Mouse (Mus musculus): ENCODE measurements around the gene Bnc2. TPM values are rescaled to one million over a fixed set of nuclear protein-coding genes. Genes with fewer than 3 reads are reported as not detected.

Gene Bnc2
- polyA plus RNA-seq, 1 experiment from 2014 or later: 34.6 TPM

DNA sequence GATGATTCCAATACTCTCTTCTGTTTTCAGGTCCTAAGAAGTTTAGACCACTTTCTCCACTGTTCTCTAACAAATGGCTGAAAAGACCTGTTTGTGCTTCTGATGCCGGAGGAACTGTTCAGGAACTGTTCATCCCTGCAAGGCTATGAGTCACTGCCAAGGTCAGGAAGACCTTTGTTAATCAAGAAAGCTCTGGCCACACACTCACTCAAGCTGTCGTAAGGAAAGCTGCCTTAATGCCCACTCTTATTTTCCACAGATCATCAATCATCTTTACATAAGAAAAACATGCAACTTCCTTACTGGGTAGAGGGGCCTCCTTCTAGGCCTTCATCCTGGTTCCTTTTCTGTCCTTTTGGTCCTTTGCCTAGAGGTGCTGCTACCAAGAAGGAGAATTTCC lies 322.4 kb downstream of the Bnc2 start:
- H3K27ac ChIP-seq (replicated peaks; ENCODE audit: low read depth, low read length): no peak overlapping the region
- 75% methylated on average over 2 of the region's 2 CpGs for WGBS
- no peak overlapping the region for H3K4me2 ChIP-seq (ENCODE audit: low read length)
- DNase-seq (no peak), ATAC-seq (ENCODE audit: low FRiP score, low TSS enrichment) (no peak)
- peaks cover 19% of the 10 kb centered on the region for H3K4me1 ChIP-seq (ENCODE audit: control insufficient read depth, insufficient read depth, low read length)
- H3K9ac ChIP-seq (replicated peaks; ENCODE audit: low read length): no peak overlapping the region
- no peaks in the 10 kb centered on the region for H3K27me3 ChIP-seq (ENCODE audit: control insufficient read depth, insufficient read depth, low read length)
- H3K4me3 ChIP-seq (replicated peaks; ENCODE audit: low read depth, low read length): no peak overlapping the region
- no peaks in the 10 kb centered on the region for H3K9me3 ChIP-seq (ENCODE audit: control insufficient read depth, low read length)
- no peaks in the 10 kb centered on the region for H3K36me3 ChIP-seq (ENCODE audit: control insufficient read depth, insufficient read depth, low read length)

GRCm38 (mm10) chr4:84349536-84349935 lies 325.5 kb downstream of the Bnc2 start:
- Histone ChIP-seq H3K4me2 (ENCODE audit: low read length) (no peak overlapping the region), H3K27me3 (ENCODE audit: control insufficient read depth, insufficient read depth, low read length) (no peaks in the 10 kb centered on the region), H3K9me3 (ENCODE audit: control insufficient read depth, low read length) (no peaks in the 10 kb centered on the region), H3K4me3 (replicated peaks; ENCODE audit: low read depth, low read length) (no peak overlapping the region), H3K9ac (replicated peaks; ENCODE audit: low read length) (no peak overlapping the region), H3K36me3 (ENCODE audit: control insufficient read depth, insufficient read depth, low read length) (no peaks in the 10 kb centered on the region), H3K4me1 (ENCODE audit: control insufficient read depth, insufficient read depth, low read length) (no peaks in the 10 kb centered on the region), H3K27ac (replicated peaks; ENCODE audit: low read depth, low read length) (no peak overlapping the region)
- ATAC-seq (ENCODE audit: low FRiP score, low TSS enrichment) (no peak), DNase-seq (no peak)
- 59% methylated on average over 5 of the region's 5 CpGs for WGBS

- no peak overlapping the region for H3K4me3 ChIP-seq (replicated peaks; ENCODE audit: low read depth, low read length)
- no peak for DNase-seq
- no peaks in the 10 kb centered on the region for H3K9me3 ChIP-seq (ENCODE audit: control insufficient read depth, low read length)
- H3K4me2 ChIP-seq (ENCODE audit: low read length): no peak overlapping the region
- no peak overlapping the region for H3K9ac ChIP-seq (replicated peaks; ENCODE audit: low read length)
- no peak for ATAC-seq (ENCODE audit: low FRiP score, low TSS enrichment)
- H3K27me3 ChIP-seq (ENCODE audit: control insufficient read depth, insufficient read depth, low read length): no peaks in the 10 kb centered on the region
- H3K36me3 ChIP-seq (ENCODE audit: control insufficient read depth, insufficient read depth, low read length): no peaks in the 10 kb centered on the region
- H3K27ac ChIP-seq (replicated peaks; ENCODE audit: low read depth, low read length): no peak overlapping the region
- WGBS: 78% methylated on average over 4 of the region's 4 CpGs
- H3K4me1 ChIP-seq (ENCODE audit: control insufficient read depth, insufficient read depth, low read length): no peaks in the 10 kb centered on the region
These were observed 335.9 kb downstream of the Bnc2 start for GRCm38 (mm10) chr4:84339172-84339571.

DNA sequence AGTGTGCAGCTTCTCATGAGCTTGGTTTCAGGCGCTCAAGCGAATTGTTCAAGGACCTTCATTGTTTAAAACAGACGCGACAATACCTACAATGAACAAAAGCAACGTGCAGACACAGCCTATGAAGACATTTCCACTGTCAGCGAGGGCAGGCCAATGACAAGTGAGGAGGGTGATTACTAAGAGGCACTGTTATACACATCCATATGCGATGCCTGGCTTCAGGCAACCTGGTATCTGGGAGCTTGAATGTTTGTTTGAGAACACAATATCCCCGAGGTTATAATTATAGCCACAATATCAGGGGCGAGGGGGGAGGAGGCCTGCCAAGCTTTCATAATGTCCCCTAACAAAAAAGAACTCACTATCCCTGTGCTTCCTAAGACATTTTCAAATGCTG lies 343.1 kb downstream of the Bnc2 start:
- no peak overlapping the region for H3K9ac ChIP-seq (replicated peaks; ENCODE audit: low read length)
- no peaks in the 10 kb centered on the region for H3K36me3 ChIP-seq (ENCODE audit: control insufficient read depth, insufficient read depth, low read length)
- H3K4me3 ChIP-seq (replicated peaks; ENCODE audit: low read depth, low read length): no peak overlapping the region
- H3K27me3 ChIP-seq (ENCODE audit: control insufficient read depth, insufficient read depth, low read length): 0 out of 2 replicates have a peak, but pooled peaks cover 8% of the 10 kb centered on the region
- H3K27ac ChIP-seq (replicated peaks; ENCODE audit: low read depth, low read length): no peak overlapping the region
- DNase-seq (peak; percentile 44), ATAC-seq (ENCODE audit: low FRiP score, low TSS enrichment) (peak; percentile 50; the same call in 1 of the 2 replicates)
- WGBS: 31% methylated on average over 9 of the region's 9 CpGs
- H3K9me3 ChIP-seq (ENCODE audit: control insufficient read depth, low read length): no peaks in the 10 kb centered on the region
- no peaks in the 10 kb centered on the region for H3K4me1 ChIP-seq (ENCODE audit: control insufficient read depth, insufficient read depth, low read length)
- no peak overlapping the region for H3K4me2 ChIP-seq (ENCODE audit: low read length)

GRCm38 (mm10) chr4:84331450-84331849 lies 343.6 kb downstream of the Bnc2 start:
- ATAC-seq (ENCODE audit: low FRiP score, low TSS enrichment) (no peak), DNase-seq (peak; percentile 35)
- Histone ChIP-seq H3K4me2 (ENCODE audit: low read length) (no peak overlapping the region), H3K4me3 (replicated peaks; ENCODE audit: low read depth, low read length) (no peak overlapping the region), H3K4me1 (ENCODE audit: control insufficient read depth, insufficient read depth, low read length) (no peaks in the 10 kb centered on the region), H3K9ac (replicated peaks; ENCODE audit: low read length) (no peak overlapping the region), H3K9me3 (ENCODE audit: control insufficient read depth, low read length) (no peaks in the 10 kb centered on the region), H3K27me3 (ENCODE audit: control insufficient read depth, insufficient read depth, low read length) (peaks cover 11% of the 10 kb centered on the region; the same call in 1 of the 2 replicates), H3K36me3 (ENCODE audit: control insufficient read depth, insufficient read depth, low read length) (no peaks in the 10 kb centered on the region), H3K27ac (replicated peaks; ENCODE audit: low read depth, low read length) (no peak overlapping the region)
- 44% methylated on average over 3 of the region's 3 CpGs for WGBS

- Histone ChIP-seq H3K36me3 (ENCODE audit: control insufficient read depth, insufficient read depth, low read length) (no peaks in the 10 kb centered on the region), H3K4me1 (ENCODE audit: control insufficient read depth, insufficient read depth, low read length) (peaks cover under 1% of the 10 kb centered on the region; the same call in 1 of the 2 replicates), H3K4me3 (replicated peaks; ENCODE audit: low read depth, low read length) (no peak overlapping the region), H3K9me3 (ENCODE audit: control insufficient read depth, low read length) (no peaks in the 10 kb centered on the region), H3K9ac (replicated peaks; ENCODE audit: low read length) (no peak overlapping the region), H3K4me2 (ENCODE audit: low read length) (no peak overlapping the region), H3K27me3 (ENCODE audit: control insufficient read depth, insufficient read depth, low read length) (peaks cover 14% of the 10 kb centered on the region; the same call in 1 of the 2 replicates), H3K27ac (replicated peaks; ENCODE audit: low read depth, low read length) (no peak overlapping the region)
- WGBS: 81% methylated on average over 4 of the region's 4 CpGs
- DNase-seq (no peak), ATAC-seq (ENCODE audit: low FRiP score, low TSS enrichment) (no peak; the same call in 1 of the 2 replicates)
These were observed 344.6 kb downstream of the Bnc2 start for GRCm38 (mm10) chr4:84330509-84330908.

DNA sequence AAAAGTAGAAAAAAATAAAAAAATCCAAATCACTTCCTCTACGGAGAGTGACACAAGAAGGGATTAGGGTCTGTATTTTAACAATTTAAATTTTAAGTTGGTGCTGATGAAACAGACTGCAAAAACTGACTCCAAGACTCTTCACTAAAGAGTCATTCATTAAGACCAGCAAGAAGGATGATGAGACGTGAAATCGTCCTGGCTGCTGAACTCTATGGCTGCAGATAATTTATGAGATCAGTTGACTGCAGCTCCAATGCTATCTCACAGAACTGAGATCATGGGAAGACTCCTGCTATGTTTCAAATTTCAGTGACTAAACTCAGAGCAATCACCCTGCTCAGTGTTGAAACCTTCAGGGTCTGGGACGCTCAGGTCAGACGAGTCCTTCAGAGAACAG lies 345.4 kb downstream of the Bnc2 start:
- H3K4me3 ChIP-seq (replicated peaks; ENCODE audit: low read depth, low read length): no peak overlapping the region
- DNase-seq: no peak
- H3K9ac ChIP-seq (replicated peaks; ENCODE audit: low read length): no peak overlapping the region
- no peak overlapping the region for H3K4me2 ChIP-seq (ENCODE audit: low read length)
- H3K36me3 ChIP-seq (ENCODE audit: control insufficient read depth, insufficient read depth, low read length): no peaks in the 10 kb centered on the region
- H3K4me1 ChIP-seq (ENCODE audit: control insufficient read depth, insufficient read depth, low read length): peaks cover 7% of the 10 kb centered on the region; the same call in 1 of the 2 replicates
- H3K9me3 ChIP-seq (ENCODE audit: control insufficient read depth, low read length): no peaks in the 10 kb centered on the region
- ATAC-seq (ENCODE audit: low FRiP score, low TSS enrichment): no peak
- H3K27me3 ChIP-seq (ENCODE audit: control insufficient read depth, insufficient read depth, low read length): peaks cover 18% of the 10 kb centered on the region; the same call in 1 of the 2 replicates
- WGBS: 76% methylated on average over 5 of the region's 5 CpGs
- H3K27ac ChIP-seq (replicated peaks; ENCODE audit: low read depth, low read length): no peak overlapping the region

GRCm38 (mm10) chr4:84324371-84324770 lies 350.7 kb downstream of the Bnc2 start:
- H3K9me3 ChIP-seq (ENCODE audit: control insufficient read depth, low read length): no peaks in the 10 kb centered on the region
- peaks cover 12% of the 10 kb centered on the region for H3K4me1 ChIP-seq (ENCODE audit: control insufficient read depth, insufficient read depth, low read length)
- DNase-seq: peak; percentile 75
- no peak overlapping the region for H3K9ac ChIP-seq (replicated peaks; ENCODE audit: low read length)
- H3K4me3 ChIP-seq (replicated peaks; ENCODE audit: low read depth, low read length): no peak overlapping the region
- WGBS: 9% methylated on average over 4 of the region's 4 CpGs
- H3K36me3 ChIP-seq (ENCODE audit: control insufficient read depth, insufficient read depth, low read length): no peaks in the 10 kb centered on the region
- H3K27ac ChIP-seq (replicated peaks; ENCODE audit: low read depth, low read length): no peak overlapping the region
- H3K4me2 ChIP-seq (ENCODE audit: low read length): no peak overlapping the region
- H3K27me3 ChIP-seq (ENCODE audit: control insufficient read depth, insufficient read depth, low read length): peaks cover 24% of the 10 kb centered on the region; the same call in 1 of the 2 replicates
- peak; percentile 24; the same call in 1 of the 2 replicates for ATAC-seq (ENCODE audit: low FRiP score, low TSS enrichment)

DNA sequence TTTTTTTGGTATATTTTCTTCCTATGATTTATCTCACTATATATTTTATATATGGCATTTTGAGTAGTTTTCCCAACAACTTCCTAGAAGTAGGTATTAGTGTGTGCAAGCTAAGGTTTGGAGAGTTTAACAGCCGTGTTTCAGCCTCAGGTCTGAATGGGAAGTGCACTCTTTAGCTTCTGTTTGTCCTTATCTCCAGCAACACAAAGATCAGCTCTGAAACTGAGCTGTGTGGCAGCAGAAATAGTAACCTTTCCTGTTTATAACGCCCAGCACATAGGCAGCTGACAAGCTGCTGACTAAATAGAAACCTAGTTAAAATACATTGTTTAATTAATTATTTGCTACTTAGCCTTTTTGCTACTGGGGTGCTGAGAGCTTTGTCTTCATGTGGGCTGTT lies 353.5 kb downstream of the Bnc2 start:
- Histone ChIP-seq H3K27me3 (ENCODE audit: control insufficient read depth, insufficient read depth, low read length) (peaks cover 14% of the 10 kb centered on the region; the same call in 1 of the 2 replicates), H3K4me3 (replicated peaks; ENCODE audit: low read depth, low read length) (no peak overlapping the region), H3K4me1 (ENCODE audit: control insufficient read depth, insufficient read depth, low read length) (peaks cover 12% of the 10 kb centered on the region), H3K36me3 (ENCODE audit: control insufficient read depth, insufficient read depth, low read length) (no peaks in the 10 kb centered on the region), H3K4me2 (ENCODE audit: low read length) (no peak overlapping the region), H3K9me3 (ENCODE audit: control insufficient read depth, low read length) (no peaks in the 10 kb centered on the region), H3K27ac (replicated peaks; ENCODE audit: low read depth, low read length) (no peak overlapping the region), H3K9ac (replicated peaks; ENCODE audit: low read length) (no peak overlapping the region)
- ATAC-seq (ENCODE audit: low FRiP score, low TSS enrichment) (no peak), DNase-seq (no peak)
- 69% methylated on average over 2 of the region's 2 CpGs for WGBS
